Mouse (Mus musculus) cerebellum, adult 11-12 months (tissue): ENCODE measurements around the gene S100a2.

Experiments used
- DNase-seq: peaks from one replicate; pipeline ENCODE4 v3.0.0; 2022

Gene S100a2

GRCm38 (mm10) chr3:90621552-90621951 lies 31.5 kb downstream of the S100a2 start:
- no peak for DNase-seq

DNA sequence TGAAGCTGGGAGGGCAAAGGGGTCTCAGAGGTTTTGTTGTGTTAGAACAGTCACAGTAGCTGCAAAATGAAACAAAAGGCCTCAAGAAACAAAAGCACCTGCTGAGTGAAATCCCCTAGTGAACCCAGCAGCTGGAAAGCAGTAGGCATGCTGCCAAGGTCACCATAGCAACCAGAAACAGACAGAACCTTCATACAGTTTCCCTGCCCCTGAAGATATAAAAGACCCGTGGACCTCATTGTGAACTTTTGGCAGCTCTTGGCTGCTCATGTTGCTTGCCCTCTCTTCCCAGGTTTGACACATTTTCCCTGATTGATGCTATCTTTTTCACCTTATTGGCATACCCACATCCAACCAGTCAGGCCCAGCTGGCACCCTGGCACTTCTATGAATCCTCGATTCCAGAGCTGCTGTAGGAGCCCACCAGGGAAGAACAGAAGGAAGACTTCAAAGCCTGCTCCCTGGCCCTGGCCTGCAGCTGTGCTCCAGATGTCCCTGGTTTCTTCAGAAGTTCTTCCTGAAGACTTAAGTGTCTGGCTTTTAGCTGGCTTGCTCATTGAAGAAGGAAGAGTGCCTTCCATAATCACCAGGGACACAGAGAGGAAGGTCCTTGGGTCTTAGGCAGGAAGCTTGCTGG lies 33.5 kb downstream of the S100a2 start:
- DNase-seq: no peak

DNA sequence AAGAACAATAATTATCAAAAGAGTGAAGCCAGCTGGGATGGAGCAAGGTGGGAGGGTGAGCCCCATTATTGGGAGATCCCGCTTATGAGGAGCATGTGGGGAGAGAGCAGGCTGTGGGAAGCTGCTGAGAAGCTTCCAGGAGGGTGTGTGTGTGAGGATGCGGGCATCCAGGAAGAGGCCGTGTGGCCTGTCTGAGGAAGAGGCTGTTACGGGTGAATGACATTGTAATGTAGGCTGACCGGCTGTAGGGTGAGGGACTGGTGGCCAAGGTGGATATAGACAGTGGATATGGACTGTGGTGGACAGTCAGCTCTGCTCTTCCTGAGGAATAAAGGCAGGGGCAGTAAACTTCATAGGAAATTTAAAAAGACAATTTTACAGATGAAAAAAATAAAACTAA lies 35.4 kb downstream of the S100a2 start:
- DNase-seq: no peak

GRCm38 (mm10) chr3:90626266-90627021 lies 36.4 kb downstream of the S100a2 start:
- DNase-seq: no peak

- DNase-seq: no peak
These were observed 37.3 kb downstream of the S100a2 start for GRCm38 (mm10) chr3:90627366-90627765.

GRCm38 (mm10) chr3:90627807-90628206 lies 37.8 kb downstream of the S100a2 start:
- DNase-seq: no peak

DNA sequence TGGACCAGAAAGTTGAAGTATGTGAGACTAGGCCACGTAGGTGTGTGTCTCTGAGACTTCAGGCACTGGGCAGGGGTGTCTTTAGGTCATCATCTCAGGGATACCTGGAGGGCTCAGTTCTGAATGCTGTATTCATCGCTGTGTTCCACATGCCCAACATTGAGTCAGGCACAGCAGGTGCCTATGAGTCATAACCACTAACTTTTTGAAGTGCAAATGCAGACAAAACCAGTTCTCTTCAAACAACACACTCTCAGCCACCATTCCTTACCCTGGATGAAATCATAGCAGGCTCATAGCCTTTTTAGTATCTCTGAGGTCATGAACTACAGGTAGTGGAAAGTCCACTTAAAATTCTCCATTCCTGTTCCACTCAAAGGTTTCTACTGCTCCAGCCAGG lies 39.3 kb downstream of the S100a2 start:
- no peak for DNase-seq

DNA sequence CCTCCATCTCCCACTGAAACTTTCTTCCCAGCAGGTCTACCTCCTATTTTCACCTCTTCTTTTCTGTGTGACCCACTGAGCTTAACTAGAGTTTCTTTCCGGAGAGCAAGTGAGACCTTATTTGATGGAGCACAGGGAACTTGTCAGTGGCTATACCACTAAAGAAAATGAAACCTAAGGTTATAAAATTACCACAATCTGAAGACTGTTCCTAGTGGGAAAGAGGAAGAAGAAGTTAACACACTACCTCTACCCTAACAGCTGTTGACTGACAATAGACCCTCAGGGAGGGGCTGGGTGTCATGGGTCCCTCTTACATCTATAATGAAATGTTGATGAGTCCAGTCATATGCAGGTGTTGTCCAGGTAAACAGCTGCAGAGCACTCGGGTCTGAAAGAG lies 41.9 kb downstream of the S100a2 start:
- no peak for DNase-seq

DNA sequence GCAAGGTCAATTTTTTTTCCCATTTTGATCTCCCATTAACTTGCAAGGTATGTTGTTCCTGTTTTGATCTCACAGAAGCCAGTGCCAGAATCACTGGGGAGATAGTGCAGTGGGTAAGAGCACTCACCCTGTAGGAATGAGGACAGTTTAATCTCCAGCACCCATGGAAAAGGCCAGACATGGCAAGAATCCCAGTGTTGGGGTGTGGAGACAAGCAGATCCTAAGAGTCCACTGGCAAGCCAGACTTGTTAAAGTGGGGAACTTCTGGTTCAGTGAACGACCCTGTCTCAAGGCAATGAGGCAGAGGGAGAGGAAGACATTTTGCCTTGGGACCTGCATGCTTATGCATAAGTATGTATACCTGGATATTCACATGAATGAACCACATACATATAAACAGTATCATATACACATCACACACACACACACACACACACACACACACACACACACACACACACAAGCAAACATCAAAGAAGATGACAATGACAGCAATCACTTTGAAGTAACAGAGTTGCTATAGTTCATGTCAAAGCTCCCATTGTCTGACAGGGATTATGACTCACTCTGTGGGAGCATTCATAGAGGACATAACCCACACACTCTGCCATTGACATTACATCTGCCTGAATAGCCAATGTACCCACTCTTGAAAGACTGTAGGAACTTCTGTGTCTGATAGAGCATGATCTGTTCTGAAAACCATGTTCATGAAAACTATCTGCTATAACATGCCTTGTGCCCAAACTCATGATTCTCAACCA lies 48.6 kb downstream of the S100a2 start:
- no peak for DNase-seq

DNA sequence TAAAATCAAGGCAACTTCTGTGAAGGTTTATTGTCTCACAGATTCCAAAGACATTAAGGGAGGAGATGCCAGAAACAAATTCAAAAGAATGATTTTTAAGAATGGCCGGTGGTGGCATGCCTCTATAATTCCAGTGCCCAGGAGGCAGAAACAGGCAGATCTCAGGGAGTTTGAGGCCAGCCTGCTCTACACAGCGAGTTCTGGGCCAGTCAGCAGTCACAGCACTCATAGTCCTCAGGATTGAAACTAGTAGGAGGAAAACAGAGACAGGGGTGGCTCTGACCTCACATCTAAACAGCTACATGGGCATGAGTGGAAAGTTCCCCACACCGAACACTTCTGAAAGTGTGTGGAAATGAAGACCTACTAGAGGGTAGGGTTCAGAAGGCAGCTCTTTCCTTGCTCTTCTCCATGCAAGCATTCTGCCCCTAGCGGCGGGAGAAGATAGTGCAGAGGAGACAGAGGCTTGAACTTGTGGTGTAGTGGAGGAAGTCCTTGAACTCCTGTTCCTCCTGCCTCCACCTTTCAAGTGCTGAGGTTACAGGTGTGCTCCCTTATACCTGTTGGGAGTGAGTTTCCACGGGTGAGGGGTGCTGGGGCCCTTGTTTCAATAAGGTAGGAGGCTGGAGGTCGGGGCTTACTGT lies 49.6 kb downstream of the S100a2 start:
- no peak for DNase-seq

- DNase-seq: no peak
These were observed 50.9 kb downstream of the S100a2 start for GRCm38 (mm10) chr3:90640981-90641380.
